Mouse (Mus musculus): ENCODE measurements around the gene Stat4.

Stat4 gene

GRCm38 (mm10) chr1:52111217-52111616 lies 124.3 kb downstream of the Stat4 start:
- no peak for DNase-seq

GRCm38 (mm10) chr1:52112301-52112700 lies 125.4 kb downstream of the Stat4 start:
- DNase-seq: peak; percentile 17

GRCm38 (mm10) chr1:52113067-52113665 lies 126.2 kb downstream of the Stat4 start:
- no peak for DNase-seq

- DNase-seq: peak; percentile 99
Observed at GRCm38 (mm10) chr1:52113666-52114069, 126.7 kb downstream of the Stat4 start.

GRCm38 (mm10) chr1:52116441-52116840 lies 129.5 kb downstream of the Stat4 start:
- DNase-seq: no peak

GRCm38 (mm10) chr1:52117777-52118176 lies 130.8 kb downstream of the Stat4 start:
- DNase-seq: no peak

GRCm38 (mm10) chr1:52118860-52119591 lies 132.1 kb downstream of the Stat4 start, which contains the start of gene Stat1:
Stat1 (plus strand) TSS chr1:52119440.
- peak; percentile 85 for DNase-seq

- no peak for DNase-seq
Observed at GRCm38 (mm10) chr1:52119691-52120090, 132.7 kb downstream of the Stat4 start.

GRCm38 (mm10) chr1:52120191-52120590 lies 133.2 kb downstream of the Stat4 start:
- no peak for DNase-seq

- DNase-seq: no peak
Observed at GRCm38 (mm10) chr1:52121052-52121451, 134.1 kb downstream of the Stat4 start.

- DNase-seq: no peak
Observed at GRCm38 (mm10) chr1:52124818-52125217, 137.9 kb downstream of the Stat4 start.

- DNase-seq: no peak
Observed at GRCm38 (mm10) chr1:52127350-52127749, 140.4 kb downstream of the Stat4 start.

- DNase-seq: no peak
Observed at GRCm38 (mm10) chr1:52129794-52130193, 142.8 kb downstream of the Stat4 start.

- DNase-seq: no peak
Observed at GRCm38 (mm10) chr1:52131787-52132377, 144.9 kb downstream of the Stat4 start.

GRCm38 (mm10) chr1:52133254-52133653 lies 146.3 kb downstream of the Stat4 start:
- DNase-seq: no peak

- DNase-seq: no peak
Observed at GRCm38 (mm10) chr1:52137292-52137691, 150.3 kb downstream of the Stat4 start.

- no peak for DNase-seq
Observed at GRCm38 (mm10) chr1:52140534-52140933, 153.6 kb downstream of the Stat4 start.

- DNase-seq: no peak
Observed at GRCm38 (mm10) chr1:52141482-52141881, 154.5 kb downstream of the Stat4 start.

- DNase-seq: no peak
Observed at GRCm38 (mm10) chr1:52142117-52142516, 155.2 kb downstream of the Stat4 start.

GRCm38 (mm10) chr1:52143191-52143590 lies 156.2 kb downstream of the Stat4 start:
- no peak for DNase-seq

- DNase-seq: no peak
Observed at GRCm38 (mm10) chr1:52143596-52144156, 156.7 kb downstream of the Stat4 start.

GRCm38 (mm10) chr1:52144907-52145306 lies 158.0 kb downstream of the Stat4 start:
- no peak for DNase-seq

- DNase-seq: peak; percentile 78
Observed at GRCm38 (mm10) chr1:52146214-52146970, 159.4 kb downstream of the Stat4 start.
